Mouse (Mus musculus) neural tube, embryonic 12.5 days (tissue): ENCODE results near the gene Slc35e3. TPM values are rescaled to one million over a fixed set of nuclear protein-coding genes. Genes with fewer than 3 reads are reported as not detected.
"Not testable (repeated sequence)": the region's sequence is repeated elsewhere in the genome, so short reads cannot be mapped to it uniquely, and the experiment has no call there.

Experiments used
- ATAC-seq: fragments of 200-750 bp; cut with Nextera tagmentation; 2 replicates; pipeline ENCODE4 v1.8.0; 2017; ENCODE audit warnings: low read depth, mild to moderate bottlenecking, moderate TSS enrichment, moderate library complexity; ENCODE audit not compliant: low FRiP score
- H3K27ac ChIP-seq: fragments of 300-500 bp; sonication (generic); 2 replicates; pipeline ENCODE4 v1.5.1; 2016
- H3K27me3 ChIP-seq: fragments of 300-500 bp; sonication (generic); replicated peaks from 2 replicates; pipeline ENCODE4 v1.6.1; 2016; ENCODE audit warnings: mild to moderate bottlenecking
- H3K36me3 ChIP-seq: fragments of 300-500 bp; sonication (generic); 2 replicates; pipeline ENCODE4 v1.6.1; 2016; ENCODE audit warnings: mild to moderate bottlenecking
- H3K4me1 ChIP-seq: fragments of 300-500 bp; sonication (generic); 2 replicates; pipeline ENCODE4 v1.6.1; 2016
- H3K4me2 ChIP-seq: fragments of 300-500 bp; sonication (generic); replicated peaks from 2 replicates; pipeline ENCODE4 v1.6.1; 2016; ENCODE audit warnings: mild to moderate bottlenecking
- H3K4me3 ChIP-seq: fragments of 300-500 bp; sonication (generic); 2 replicates; pipeline ENCODE4 v1.5.1; 2016
- H3K9ac ChIP-seq: fragments of 300-500 bp; sonication (generic); 2 replicates; pipeline ENCODE4 v1.6.1; 2016; ENCODE audit warnings: mild to moderate bottlenecking
- H3K9me3 ChIP-seq: fragments of 300-500 bp; sonication (generic); 2 replicates; pipeline ENCODE4 v1.6.1; 2016; ENCODE audit warnings: mild to moderate bottlenecking
- WGBS: fragments of 180-500 bp; shearing (Covaris S2); methylation state at CpG from one replicate; pipeline ENCODE4 v1.1.7; 2016; 5-methylcytosine and 5-hydroxymethylcytosine counted together
- polyA plus RNA-seq: library from polyadenylated mRNA; unstranded; fragments of >200 nt; fragmentation: Nextera tagmentation; extraction: Ambion mirVana; gene quantifications from 2 replicates; pipeline ENCODE4 v1.2.1, GENCODE M21; 2016

Gene Slc35e3
- polyA plus RNA-seq, 1 experiment from 2014 or later: 36.6 TPM

- Histone ChIP-seq H3K27me3 (no peaks in the 10 kb centered on the region), H3K9me3 (no peaks in the 10 kb centered on the region), H3K9ac (no peak overlapping the region), H3K36me3 (no peaks in the 10 kb centered on the region), H3K27ac (no peak overlapping the region), H3K4me1 (no peaks in the 10 kb centered on the region), H3K4me3 (no peak overlapping the region), H3K4me2 (no peak overlapping the region)
- 70% methylated on average over 19 of the region's 19 CpGs for WGBS
- no peak for ATAC-seq
Observed at GRCm38 (mm10) chr10:117718161-117719119, 27.7 kb downstream of the Slc35e3 start.

GRCm38 (mm10) chr10:117717583-117717982, 28.6 kb downstream of the Slc35e3 start:
- H3K27ac ChIP-seq: no peak overlapping the region
- H3K36me3 ChIP-seq: no peaks in the 10 kb centered on the region
- 6% methylated on average over 4 of the region's 4 CpGs for WGBS
- H3K4me3 ChIP-seq: no peak overlapping the region
- no peaks in the 10 kb centered on the region for H3K27me3 ChIP-seq
- H3K9ac ChIP-seq: no peak overlapping the region
- no peak overlapping the region for H3K4me2 ChIP-seq
- H3K9me3 ChIP-seq: no peaks in the 10 kb centered on the region
- ATAC-seq: no peak
- no peaks in the 10 kb centered on the region for H3K4me1 ChIP-seq

GRCm38 (mm10) chr10:117716686-117717085, 29.5 kb downstream of the Slc35e3 start:
- WGBS: 82% methylated on average over 3 of the region's 3 CpGs
- H3K9me3 ChIP-seq: no peaks in the 10 kb centered on the region
- ATAC-seq: no peak
- H3K27me3 ChIP-seq: no peaks in the 10 kb centered on the region
- no peaks in the 10 kb centered on the region for H3K36me3 ChIP-seq
- no peak overlapping the region for H3K9ac ChIP-seq
- no peaks in the 10 kb centered on the region for H3K4me1 ChIP-seq
- H3K4me3 ChIP-seq: no peak overlapping the region
- no peak overlapping the region for H3K27ac ChIP-seq
- H3K4me2 ChIP-seq: no peak overlapping the region

- H3K9me3 ChIP-seq, H3K9ac ChIP-seq, H3K27me3 ChIP-seq, H3K4me2 ChIP-seq, H3K4me3 ChIP-seq, H3K27ac ChIP-seq, H3K36me3 ChIP-seq, ATAC-seq, H3K4me1 ChIP-seq: not testable (repeated sequence)
- 94% methylated on average over 1 of the region's 1 CpGs for WGBS
Observed at GRCm38 (mm10) chr10:117715654-117716053, 30.5 kb downstream of the Slc35e3 start.

GRCm38 (mm10) chr10:117714928-117715500, 31.2 kb downstream of the Slc35e3 start:
- Histone ChIP-seq H3K4me3 (no peak overlapping the region), H3K9ac (no peak overlapping the region), H3K9me3 (no peaks in the 10 kb centered on the region), H3K36me3 (no peaks in the 10 kb centered on the region), H3K27me3 (no peaks in the 10 kb centered on the region), H3K4me1 (peaks cover 5% of the 10 kb centered on the region; the same call in 1 of the 2 replicates), H3K27ac (no peak overlapping the region), H3K4me2 (no peak overlapping the region)
- WGBS: 88% methylated on average over 4 of the region's 4 CpGs
- ATAC-seq: no peak

GRCm38 (mm10) chr10:117714048-117714545, 32.1 kb downstream of the Slc35e3 start:
- no peak overlapping the region for H3K4me3 ChIP-seq
- no peak overlapping the region for H3K27ac ChIP-seq
- H3K4me1 ChIP-seq: peaks cover 10% of the 10 kb centered on the region
- no peaks in the 10 kb centered on the region for H3K9me3 ChIP-seq
- H3K36me3 ChIP-seq: no peaks in the 10 kb centered on the region
- no peak for ATAC-seq
- H3K9ac ChIP-seq: no peak overlapping the region
- H3K4me2 ChIP-seq: no peak overlapping the region
- 86% methylated on average over 3 of the region's 3 CpGs for WGBS
- H3K27me3 ChIP-seq: no peaks in the 10 kb centered on the region

- H3K27me3 ChIP-seq: no peaks in the 10 kb centered on the region
- 93% methylated on average over 8 of the region's 8 CpGs for WGBS
- H3K4me1 ChIP-seq: peaks cover 15% of the 10 kb centered on the region
- 0 out of 2 replicates have a peak, but pooled peaks cover 4% of the 10 kb centered on the region for H3K36me3 ChIP-seq
- H3K9me3 ChIP-seq: no peaks in the 10 kb centered on the region
- no peak overlapping the region for H3K4me3 ChIP-seq
- H3K27ac ChIP-seq: no peak overlapping the region
- ATAC-seq: no peak
- no peak overlapping the region for H3K9ac ChIP-seq
- no peak overlapping the region for H3K4me2 ChIP-seq
Observed at GRCm38 (mm10) chr10:117713466-117713865, 32.7 kb downstream of the Slc35e3 start.

- Histone ChIP-seq H3K27ac (no peak overlapping the region), H3K36me3 (peaks cover 4% of the 10 kb centered on the region; the same call in 1 of the 2 replicates), H3K27me3 (no peaks in the 10 kb centered on the region), H3K4me3 (no peak overlapping the region), H3K4me1 (peaks cover 15% of the 10 kb centered on the region), H3K4me2 (no peak overlapping the region), H3K9me3 (no peaks in the 10 kb centered on the region), H3K9ac (no peak overlapping the region)
- no peak for ATAC-seq
- 94% methylated on average over 9 of the region's 9 CpGs for WGBS
Observed at GRCm38 (mm10) chr10:117712871-117713270, 33.3 kb downstream of the Slc35e3 start.

GRCm38 (mm10) chr10:117712191-117712754, 33.9 kb downstream of the Slc35e3 start:
- Histone ChIP-seq H3K4me3 (no peak overlapping the region), H3K9ac (no peak overlapping the region), H3K4me2 (no peak overlapping the region), H3K36me3 (peaks cover 10% of the 10 kb centered on the region; the same call in 1 of the 2 replicates), H3K4me1 (peaks cover 15% of the 10 kb centered on the region), H3K27me3 (no peaks in the 10 kb centered on the region), H3K9me3 (no peaks in the 10 kb centered on the region), H3K27ac (no peak overlapping the region)
- no peak for ATAC-seq
- WGBS: 90% methylated on average over 9 of the region's 9 CpGs

- Histone ChIP-seq H3K27ac (no peak overlapping the region), H3K27me3 (no peaks in the 10 kb centered on the region), H3K4me3 (no peak overlapping the region), H3K4me1 (peaks cover 18% of the 10 kb centered on the region), H3K36me3 (peaks cover 19% of the 10 kb centered on the region), H3K9ac (peak overlapping the region; percentile 60), H3K9me3 (no peaks in the 10 kb centered on the region), H3K4me2 (peak overlapping the region; percentile 69)
- WGBS: 76% methylated on average over 5 of the region's 5 CpGs
- ATAC-seq: no peak
Observed at GRCm38 (mm10) chr10:117711408-117711807, 34.8 kb downstream of the Slc35e3 start.

- Histone ChIP-seq H3K36me3 (peaks cover 22% of the 10 kb centered on the region), H3K9ac (peak within 1 kb of the TSS; percentile 99), H3K4me1 (peaks cover 18% of the 10 kb centered on the region), H3K27me3 (no peaks in the 10 kb centered on the region), H3K9me3 (no peaks in the 10 kb centered on the region), H3K4me2 (peak within 1 kb of the TSS; percentile 69), H3K27ac (peak within 1 kb of the TSS; percentile 93), H3K4me3 (peak within 1 kb of the TSS; percentile 75)
- WGBS: under 1% methylated on average over 52 of the region's 52 CpGs
- peak; percentile 93 for ATAC-seq
Observed at GRCm38 (mm10) chr10:117710604-117711141, 35.5 kb downstream of the Slc35e3 start, which contains the start of gene Mdm2. Gene Mdm2, minus strand, starts transcription at chr10:117710758.
